Mouse (Mus musculus): ENCODE measurements at regions not wholly inside any gene's neighbourhood (a gene's known extent, or its start where the extent isn't known, plus 50 kb on each side); places are given as distances from the start of the nearest gene placed in this dataset.

DNA sequence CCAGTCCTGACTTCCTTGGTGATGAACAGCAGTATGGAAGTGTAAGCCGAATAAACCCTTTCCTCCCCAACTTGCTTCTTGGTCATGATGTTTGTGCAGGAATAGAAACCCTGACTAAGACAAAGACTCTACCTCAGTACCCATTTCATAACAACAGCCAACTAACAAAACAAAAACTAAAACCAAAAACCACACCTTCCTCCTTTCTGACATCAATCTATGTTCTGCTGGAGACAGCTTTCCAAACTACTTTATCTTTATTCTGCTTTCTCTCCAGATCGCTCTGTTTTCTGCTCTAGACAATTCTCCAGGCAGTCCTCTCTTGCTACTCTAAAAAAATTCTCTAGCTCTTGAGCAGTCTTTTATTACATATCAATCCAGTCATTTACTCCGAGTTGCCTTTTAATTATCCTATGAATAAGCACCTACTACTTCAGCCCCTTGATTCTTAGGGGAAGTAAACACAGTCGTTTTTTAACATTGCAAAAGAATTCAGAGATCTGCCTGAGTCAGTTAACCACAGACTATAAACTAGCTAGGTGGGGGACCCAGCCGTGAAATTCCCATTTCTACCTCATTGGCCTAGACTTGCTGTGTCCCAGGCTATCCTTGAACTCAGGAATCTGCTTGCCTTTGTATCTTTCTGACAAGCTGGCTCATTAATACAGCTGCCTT is 159.1 kb downstream of the Pfkfb3 start:
- H3K9ac ChIP-seq (ENCODE audit: low read length): no peak overlapping the region
- no peaks in the 10 kb centered on the region for H3K27me3 ChIP-seq (ENCODE audit: control insufficient read depth, insufficient read depth, low read length)
- WGBS: 62% methylated on average over 4 of the region's 5 CpGs
- H3K27ac ChIP-seq (ENCODE audit: low read depth, low read length): no peak overlapping the region
- H3K9me3 ChIP-seq (ENCODE audit: control insufficient read depth, low read length): no peaks in the 10 kb centered on the region
- no peak overlapping the region for H3K4me3 ChIP-seq (ENCODE audit: low read depth, low read length)
- H3K4me2 ChIP-seq (ENCODE audit: low read depth): no peak overlapping the region
- no peaks in the 10 kb centered on the region; the same call in 1 of the 2 replicates for H3K4me1 ChIP-seq (ENCODE audit: control insufficient read depth, insufficient read depth, low read length)
- no peaks in the 10 kb centered on the region for H3K36me3 ChIP-seq (ENCODE audit: control insufficient read depth, insufficient read depth, low read length)
- no peak for DNase-seq (ENCODE audit: low spot score)
- no peak for ATAC-seq (ENCODE audit: insufficient read depth, low FRiP score, low TSS enrichment)

- peak; percentile 59 for DNase-seq (ENCODE audit: low spot score)
- peak; percentile 86 for ATAC-seq (ENCODE audit: insufficient read depth, low FRiP score, low TSS enrichment)
- Histone ChIP-seq H3K4me3 (ENCODE audit: low read depth, low read length) (no peak overlapping the region), H3K36me3 (ENCODE audit: control insufficient read depth, insufficient read depth, low read length) (no peaks in the 10 kb centered on the region), H3K27me3 (ENCODE audit: control insufficient read depth, insufficient read depth, low read length) (no peaks in the 10 kb centered on the region), H3K9me3 (ENCODE audit: control insufficient read depth, low read length) (no peaks in the 10 kb centered on the region), H3K9ac (ENCODE audit: low read length) (no peak overlapping the region), H3K4me2 (ENCODE audit: low read depth) (no peak overlapping the region), H3K4me1 (ENCODE audit: control insufficient read depth, insufficient read depth, low read length) (no peaks in the 10 kb centered on the region; the same call in 1 of the 2 replicates), H3K27ac (ENCODE audit: low read depth, low read length) (peak overlapping the region; percentile 51; the same call in 1 of the 2 replicates)
- 25% methylated on average over 6 of the region's 6 CpGs for WGBS
Observed at GRCm38 (mm10) chr2:11391725-11392124, 162.2 kb downstream of the Pfkfb3 start.

GRCm38 (mm10) chr2:11390667-11391334 is 163.1 kb downstream of the Pfkfb3 start:
- no peak overlapping the region for H3K4me2 ChIP-seq (ENCODE audit: low read depth)
- no peak overlapping the region for H3K27ac ChIP-seq (ENCODE audit: low read depth, low read length)
- WGBS: 76% methylated on average over 6 of the region's 6 CpGs
- H3K4me1 ChIP-seq (ENCODE audit: control insufficient read depth, insufficient read depth, low read length): no peaks in the 10 kb centered on the region; the same call in 1 of the 2 replicates
- no peaks in the 10 kb centered on the region for H3K27me3 ChIP-seq (ENCODE audit: control insufficient read depth, insufficient read depth, low read length)
- no peaks in the 10 kb centered on the region for H3K9me3 ChIP-seq (ENCODE audit: control insufficient read depth, low read length)
- ATAC-seq (ENCODE audit: insufficient read depth, low FRiP score, low TSS enrichment): no peak
- no peak overlapping the region for H3K4me3 ChIP-seq (ENCODE audit: low read depth, low read length)
- H3K9ac ChIP-seq (ENCODE audit: low read length): no peak overlapping the region
- no peak for DNase-seq (ENCODE audit: low spot score)
- H3K36me3 ChIP-seq (ENCODE audit: control insufficient read depth, insufficient read depth, low read length): no peaks in the 10 kb centered on the region

DNA sequence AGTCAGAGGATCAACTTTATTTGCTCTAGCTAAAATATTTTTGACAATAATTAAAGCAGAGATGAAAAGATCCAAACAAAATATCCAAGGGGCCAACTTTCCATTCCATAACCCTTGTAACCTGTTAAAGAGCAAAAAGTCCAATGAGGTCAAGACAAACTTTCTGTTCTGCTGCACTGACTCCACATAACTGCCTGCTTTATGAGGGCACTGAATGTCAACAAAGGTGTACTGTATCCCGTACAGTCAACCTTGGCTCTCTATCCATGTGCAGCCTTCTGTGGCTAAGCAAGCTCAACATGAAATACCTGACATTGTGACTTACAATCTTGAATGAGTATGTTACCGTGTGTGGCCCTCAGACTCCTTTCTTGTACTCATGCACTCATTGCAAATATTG is 166.3 kb downstream of the Pfkfb3 start:
- Histone ChIP-seq H3K27me3 (ENCODE audit: control insufficient read depth, insufficient read depth, low read length) (no peaks in the 10 kb centered on the region), H3K9ac (ENCODE audit: low read length) (no peak overlapping the region), H3K27ac (ENCODE audit: low read depth, low read length) (no peak overlapping the region), H3K4me2 (ENCODE audit: low read depth) (no peak overlapping the region), H3K36me3 (ENCODE audit: control insufficient read depth, insufficient read depth, low read length) (no peaks in the 10 kb centered on the region), H3K4me1 (ENCODE audit: control insufficient read depth, insufficient read depth, low read length) (no peaks in the 10 kb centered on the region; the same call in 1 of the 2 replicates), H3K4me3 (ENCODE audit: low read depth, low read length) (no peak overlapping the region), H3K9me3 (ENCODE audit: control insufficient read depth, low read length) (no peaks in the 10 kb centered on the region)
- ATAC-seq (ENCODE audit: insufficient read depth, low FRiP score, low TSS enrichment) (no peak), DNase-seq (ENCODE audit: low spot score) (no peak)
- 86% methylated on average over 2 of the region's 2 CpGs for WGBS

- H3K27me3 ChIP-seq (ENCODE audit: control insufficient read depth, insufficient read depth, low read length): no peaks in the 10 kb centered on the region
- H3K27ac ChIP-seq (ENCODE audit: low read depth, low read length): no peak overlapping the region
- H3K4me1 ChIP-seq (ENCODE audit: control insufficient read depth, insufficient read depth, low read length): no peaks in the 10 kb centered on the region
- 73% methylated on average over 2 of the region's 2 CpGs for WGBS
- ATAC-seq (ENCODE audit: insufficient read depth, low FRiP score, low TSS enrichment) (no peak), DNase-seq (ENCODE audit: low spot score) (no peak)
- H3K4me2 ChIP-seq (ENCODE audit: low read depth): no peak overlapping the region
- H3K9me3 ChIP-seq (ENCODE audit: control insufficient read depth, low read length): no peaks in the 10 kb centered on the region
- H3K36me3 ChIP-seq (ENCODE audit: control insufficient read depth, insufficient read depth, low read length): no peaks in the 10 kb centered on the region
- no peak overlapping the region for H3K4me3 ChIP-seq (ENCODE audit: low read depth, low read length)
- H3K9ac ChIP-seq (ENCODE audit: low read length): no peak overlapping the region
Observed at GRCm38 (mm10) chr2:11383815-11384214, 170.1 kb downstream of the Pfkfb3 start.

DNA sequence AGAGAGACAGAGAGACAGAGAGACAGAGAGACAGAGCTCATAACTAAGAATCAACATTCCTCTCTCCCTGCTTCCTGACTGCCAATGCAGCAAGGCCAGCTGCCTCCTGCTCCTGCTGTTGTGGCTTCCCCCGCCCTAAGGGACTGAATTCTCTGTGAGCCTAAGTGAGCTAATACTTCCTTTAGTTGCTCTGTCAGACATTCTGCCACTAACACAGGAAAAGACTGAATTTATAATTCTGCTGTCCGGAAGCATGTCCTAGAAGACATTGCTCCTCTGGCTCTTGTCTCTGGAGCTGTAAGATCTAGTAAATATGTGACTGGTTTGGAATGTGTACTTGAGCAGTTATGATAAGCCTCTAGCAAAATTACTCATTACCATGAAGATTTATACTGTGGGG is 176.7 kb downstream of the Pfkfb3 start:
- Histone ChIP-seq H3K36me3 (ENCODE audit: control insufficient read depth, insufficient read depth, low read length) (no peaks in the 10 kb centered on the region), H3K9me3 (ENCODE audit: control insufficient read depth, low read length) (no peaks in the 10 kb centered on the region), H3K27me3 (ENCODE audit: control insufficient read depth, insufficient read depth, low read length) (no peaks in the 10 kb centered on the region), H3K27ac (ENCODE audit: low read depth, low read length) (no peak overlapping the region), H3K4me1 (ENCODE audit: control insufficient read depth, insufficient read depth, low read length) (no peaks in the 10 kb centered on the region), H3K9ac (ENCODE audit: low read length) (no peak overlapping the region), H3K4me3 (ENCODE audit: low read depth, low read length) (no peak overlapping the region), H3K4me2 (ENCODE audit: low read depth) (no peak overlapping the region)
- no peak for ATAC-seq (ENCODE audit: insufficient read depth, low FRiP score, low TSS enrichment)
- DNase-seq (ENCODE audit: low spot score): no peak
- 70% methylated on average over 2 of the region's 2 CpGs for WGBS

GRCm38 (mm10) chr2:11375726-11376454 is 178.0 kb downstream of the Pfkfb3 start:
- H3K9me3 ChIP-seq (ENCODE audit: control insufficient read depth, low read length): no peaks in the 10 kb centered on the region
- no peak overlapping the region for H3K9ac ChIP-seq (ENCODE audit: low read length)
- ATAC-seq (ENCODE audit: insufficient read depth, low FRiP score, low TSS enrichment) (no peak), DNase-seq (ENCODE audit: low spot score) (no peak)
- 81% methylated on average over 10 of the region's 10 CpGs for WGBS
- H3K4me1 ChIP-seq (ENCODE audit: control insufficient read depth, insufficient read depth, low read length): no peaks in the 10 kb centered on the region
- H3K36me3 ChIP-seq (ENCODE audit: control insufficient read depth, insufficient read depth, low read length): no peaks in the 10 kb centered on the region
- no peaks in the 10 kb centered on the region for H3K27me3 ChIP-seq (ENCODE audit: control insufficient read depth, insufficient read depth, low read length)
- H3K27ac ChIP-seq (ENCODE audit: low read depth, low read length): no peak overlapping the region
- H3K4me3 ChIP-seq (ENCODE audit: low read depth, low read length): no peak overlapping the region
- no peak overlapping the region for H3K4me2 ChIP-seq (ENCODE audit: low read depth)

- no peaks in the 10 kb centered on the region for H3K27me3 ChIP-seq (ENCODE audit: control insufficient read depth, insufficient read depth, low read length)
- no peak overlapping the region for H3K4me2 ChIP-seq (ENCODE audit: low read depth)
- no peaks in the 10 kb centered on the region for H3K36me3 ChIP-seq (ENCODE audit: control insufficient read depth, insufficient read depth, low read length)
- H3K27ac ChIP-seq (ENCODE audit: low read depth, low read length): no peak overlapping the region
- H3K9ac ChIP-seq (ENCODE audit: low read length): no peak overlapping the region
- ATAC-seq (ENCODE audit: insufficient read depth, low FRiP score, low TSS enrichment) (no peak), DNase-seq (ENCODE audit: low spot score) (no peak)
- H3K4me1 ChIP-seq (ENCODE audit: control insufficient read depth, insufficient read depth, low read length): no peaks in the 10 kb centered on the region
- no peaks in the 10 kb centered on the region for H3K9me3 ChIP-seq (ENCODE audit: control insufficient read depth, low read length)
- H3K4me3 ChIP-seq (ENCODE audit: low read depth, low read length): no peak overlapping the region
- WGBS: 71% methylated on average over 6 of the region's 6 CpGs
Observed at GRCm38 (mm10) chr2:11375092-11375491, 178.8 kb downstream of the Pfkfb3 start.

Measured in neural tube, embryonic 11.5 days (tissue).